Mouse (Mus musculus) mesoderm, embryonic 11.5 days (tissue): ENCODE data around the gene Hist2h4.
"Not testable (repeated sequence)": the region's sequence is repeated elsewhere in the genome, so short reads cannot be mapped to it uniquely, and the experiment has no call there.

Source experiments
- DNase-seq: peaks from one replicate; pipeline ENCODE4 v3.0.0-alpha.2; 2012; ENCODE audit warnings: low read depth, low spot score

Gene Hist2h4

GRCm38 (mm10) chr3:96247356-96248140 is 15.6 kb downstream of the Hist2h4 start:
- no peak for DNase-seq

- DNase-seq: not testable (repeated sequence)
These were observed 16.7 kb downstream of the Hist2h4 start, which contains the start of gene Hist2h3c1 for GRCm38 (mm10) chr3:96246427-96246856. Gene Hist2h3c1, plus strand, starts transcription at chr3:96246685.

GRCm38 (mm10) chr3:96246018-96246417 is 17.1 kb downstream of the Hist2h4 start:
- DNase-seq: not testable (repeated sequence)

GRCm38 (mm10) chr3:96245003-96245886 is 17.9 kb downstream of the Hist2h4 start, which contains the start of gene Hist2h2aa1:
Gene Hist2h2aa1, plus strand, starts transcription at chr3:96245497.
- peak; percentile 76 for DNase-seq

GRCm38 (mm10) chr3:96243921-96244572 is 19.1 kb downstream of the Hist2h4 start:
- DNase-seq: no peak

GRCm38 (mm10) chr3:96240799-96241197 is 22.3 kb downstream of the Hist2h4 start:
- DNase-seq: no peak

GRCm38 (mm10) chr3:96239949-96240798 is 22.9 kb downstream of the Hist2h4 start, which contains the start of gene Hist2h2aa2:
Gene Hist2h2aa2, minus strand, starts transcription at chr3:96240276.
- DNase-seq: not testable (repeated sequence)

- not testable (repeated sequence) for DNase-seq
These were observed 23.9 kb downstream of the Hist2h4 start, which contains the start of gene Hist2h3c2 for GRCm38 (mm10) chr3:96238954-96239793. Gene Hist2h3c2, minus strand, starts transcription at chr3:96239127.

GRCm38 (mm10) chr3:96237904-96238511 is 25.1 kb downstream of the Hist2h4 start:
- DNase-seq: no peak

GRCm38 (mm10) chr3:96237335-96237903 is 25.7 kb downstream of the Hist2h4 start:
- DNase-seq: no peak

- DNase-seq: no peak
These were observed 26.2 kb downstream of the Hist2h4 start for GRCm38 (mm10) chr3:96236834-96237334.

GRCm38 (mm10) chr3:96235836-96236235 is 27.3 kb downstream of the Hist2h4 start:
- DNase-seq: no peak

- no peak for DNase-seq
These were observed 28.2 kb downstream of the Hist2h4 start for GRCm38 (mm10) chr3:96234914-96235313.

- DNase-seq: no peak
These were observed 31.4 kb downstream of the Hist2h4 start for GRCm38 (mm10) chr3:96231758-96232120.

GRCm38 (mm10) chr3:96230910-96231757 is 32.0 kb downstream of the Hist2h4 start:
- DNase-seq: no peak

GRCm38 (mm10) chr3:96230404-96230803 is 32.7 kb downstream of the Hist2h4 start:
- no peak for DNase-seq

GRCm38 (mm10) chr3:96228828-96229227 is 34.3 kb downstream of the Hist2h4 start:
- no peak for DNase-seq
